Mouse (Mus musculus): ENCODE measurements around the gene Lyrm7. TPM values are rescaled to one million over a fixed set of nuclear protein-coding genes. Genes with fewer than 3 reads are reported as not detected.

Gene Lyrm7
- polyA plus RNA-seq, 2 experiments: 8.2 to 10.8 TPM

DNA sequence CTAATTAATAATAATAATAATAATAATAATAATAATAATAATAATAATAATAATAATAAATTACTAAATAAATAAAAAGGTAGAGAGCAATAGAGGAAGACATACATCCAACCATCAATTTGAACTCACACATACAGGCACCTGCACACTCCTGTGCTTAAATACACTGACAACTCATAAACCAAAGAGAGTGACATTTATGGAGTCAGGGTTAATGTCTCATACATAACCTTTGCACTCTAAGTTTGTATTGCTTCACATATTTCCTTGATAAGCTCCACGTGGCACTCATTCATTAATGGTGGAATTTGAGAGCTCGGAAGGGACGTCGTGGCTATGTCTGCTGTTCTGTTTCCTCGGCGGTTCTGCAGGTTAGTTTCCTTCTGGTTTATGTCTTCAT, 58.1 kb downstream of the Lyrm7 start:
- Histone ChIP-seq H3K27me3 (ENCODE audit: control insufficient read depth, insufficient read depth, low read length) (no peaks in the 10 kb centered on the region), H3K9me3 (ENCODE audit: control insufficient read depth, low read length) (no peaks in the 10 kb centered on the region), H3K27ac (replicated peaks; ENCODE audit: low read depth, low read length) (no peak overlapping the region), H3K4me1 (ENCODE audit: control insufficient read depth, insufficient read depth, low read length) (no peaks in the 10 kb centered on the region), H3K9ac (ENCODE audit: low read depth, low read length, severe bottlenecking) (no peak overlapping the region), H3K36me3 (ENCODE audit: control insufficient read depth, insufficient read depth, low read length) (no peaks in the 10 kb centered on the region), H3K4me2 (replicated peaks; ENCODE audit: low read depth, low read length, severe bottlenecking) (no peak overlapping the region), H3K4me3 (replicated peaks; ENCODE audit: low read length) (no peak overlapping the region)
- no peak for ATAC-seq (ENCODE audit: low FRiP score, low read depth)
- no peak for DNase-seq (ENCODE audit: low spot score)
- 40% methylated on average over 6 of the region's 6 CpGs for WGBS
- TF ChIP-seq POLR2A (IDR thresholded peaks at IDR 0.05; ENCODE audit: borderline replicate concordance, extremely low read depth, insufficient read depth, insufficient read length): no peak

DNA sequence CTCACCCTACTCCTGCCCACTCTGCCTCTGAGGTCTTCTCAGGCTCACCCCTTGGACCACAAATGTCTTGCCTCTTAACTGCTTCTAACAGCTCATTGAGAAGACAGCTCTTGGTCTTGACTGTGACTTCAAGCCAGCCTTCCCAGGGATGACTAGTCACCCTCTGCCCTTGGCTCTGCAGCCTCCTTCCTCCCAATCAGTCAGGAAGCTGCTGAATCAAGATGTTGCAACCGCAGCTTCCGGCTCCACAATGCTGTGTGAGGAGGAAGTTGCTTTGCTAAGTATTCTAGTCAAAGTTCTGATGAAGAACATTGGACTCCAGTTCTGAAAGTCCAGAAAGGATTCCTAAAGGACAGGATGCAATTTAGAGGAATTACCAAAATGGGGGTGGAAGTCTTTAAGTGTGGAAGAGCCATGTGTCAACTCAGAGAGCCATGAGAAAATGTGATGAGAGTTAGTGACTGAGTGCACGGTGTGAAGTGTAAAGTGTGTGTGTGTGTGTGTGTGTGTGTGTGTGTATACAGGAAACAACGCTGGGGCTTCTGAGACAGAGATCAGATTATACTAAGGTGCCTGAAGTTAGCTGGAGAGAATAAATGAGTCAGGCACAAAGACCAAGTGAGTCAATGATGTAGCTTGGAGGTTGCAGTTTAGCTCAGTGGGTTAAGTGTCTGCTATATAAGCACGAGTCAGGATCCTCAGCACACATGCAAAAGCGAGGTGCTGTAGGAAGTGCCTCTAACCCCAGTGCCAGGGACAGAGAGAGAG, 58.7 kb downstream of the Lyrm7 start:
- Histone ChIP-seq H3K4me3 (replicated peaks; ENCODE audit: low read length) (no peak overlapping the region), H3K27me3 (ENCODE audit: control insufficient read depth, insufficient read depth, low read length) (no peaks in the 10 kb centered on the region), H3K9ac (ENCODE audit: low read depth, low read length, severe bottlenecking) (no peak overlapping the region), H3K9me3 (ENCODE audit: control insufficient read depth, low read length) (no peaks in the 10 kb centered on the region), H3K36me3 (ENCODE audit: control insufficient read depth, insufficient read depth, low read length) (no peaks in the 10 kb centered on the region), H3K4me1 (ENCODE audit: control insufficient read depth, insufficient read depth, low read length) (no peaks in the 10 kb centered on the region), H3K27ac (replicated peaks; ENCODE audit: low read depth, low read length) (no peak overlapping the region), H3K4me2 (replicated peaks; ENCODE audit: low read depth, low read length, severe bottlenecking) (no peak overlapping the region)
- DNase-seq (ENCODE audit: low spot score) (peak; percentile 11), ATAC-seq (ENCODE audit: low FRiP score, low read depth) (no peak)
- TF ChIP-seq POLR2A (IDR thresholded peaks at IDR 0.05; ENCODE audit: borderline replicate concordance, extremely low read depth, insufficient read depth, insufficient read length): no peak
- 74% methylated on average over 6 of the region's 6 CpGs for WGBS

DNA sequence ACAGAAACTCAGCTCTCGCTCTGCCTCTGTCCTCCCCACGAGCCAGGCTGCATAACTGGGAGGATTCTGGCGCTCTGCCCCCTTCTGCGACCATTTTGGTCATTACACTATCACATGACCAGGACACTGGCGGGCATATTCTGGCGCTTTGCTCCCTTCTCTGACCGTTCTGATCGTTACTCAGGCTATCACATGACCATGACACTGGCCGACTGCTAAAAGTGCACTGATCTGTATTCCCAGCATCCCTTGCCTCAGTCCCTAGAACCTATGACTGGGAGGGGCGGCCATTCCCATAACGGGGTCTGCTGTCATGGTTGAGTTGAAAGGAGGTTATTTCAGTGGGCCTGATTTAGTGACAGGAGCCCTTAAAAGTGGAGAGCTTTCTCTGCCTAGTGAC, 64.2 kb downstream of the Lyrm7 start:
- H3K9ac ChIP-seq (ENCODE audit: low read depth, low read length, severe bottlenecking): no peak overlapping the region
- ATAC-seq (ENCODE audit: low FRiP score, low read depth): no peak
- H3K36me3 ChIP-seq (ENCODE audit: control insufficient read depth, insufficient read depth, low read length): no peaks in the 10 kb centered on the region
- no peaks in the 10 kb centered on the region for H3K27me3 ChIP-seq (ENCODE audit: control insufficient read depth, insufficient read depth, low read length)
- no peak overlapping the region for H3K27ac ChIP-seq (replicated peaks; ENCODE audit: low read depth, low read length)
- no peaks in the 10 kb centered on the region for H3K4me1 ChIP-seq (ENCODE audit: control insufficient read depth, insufficient read depth, low read length)
- H3K4me2 ChIP-seq (replicated peaks; ENCODE audit: low read depth, low read length, severe bottlenecking): no peak overlapping the region
- 80% methylated on average over 11 of the region's 11 CpGs for WGBS
- no peak for TF ChIP-seq POLR2A (IDR thresholded peaks at IDR 0.05; ENCODE audit: borderline replicate concordance, extremely low read depth, insufficient read depth, insufficient read length)
- no peak overlapping the region for H3K4me3 ChIP-seq (replicated peaks; ENCODE audit: low read length)
- no peaks in the 10 kb centered on the region for H3K9me3 ChIP-seq (ENCODE audit: control insufficient read depth, low read length)
- DNase-seq (ENCODE audit: low spot score): no peak

DNA sequence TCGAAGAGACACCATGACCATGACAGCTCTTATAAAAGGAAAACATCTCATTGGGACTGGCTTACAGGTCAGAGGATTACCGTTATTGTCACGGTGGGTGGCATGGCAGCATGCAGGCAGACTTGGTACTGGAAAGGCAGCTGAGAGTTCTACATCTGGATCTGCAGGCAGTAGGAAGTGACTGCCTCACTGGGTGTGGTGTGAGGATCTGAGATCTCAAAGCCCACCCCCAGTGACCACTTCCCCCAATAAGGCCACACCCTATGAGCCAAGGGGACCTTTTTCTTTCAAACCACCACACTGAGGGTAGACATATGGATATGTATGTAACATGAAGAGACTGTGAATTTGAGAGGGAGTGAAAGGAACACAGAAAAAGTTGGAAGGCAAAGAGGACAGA, 66.0 kb downstream of the Lyrm7 start:
- DNase-seq (ENCODE audit: low spot score) (no peak), ATAC-seq (ENCODE audit: low FRiP score, low read depth) (no peak)
- 85% methylated on average over 3 of the region's 3 CpGs for WGBS
- TF ChIP-seq POLR2A (IDR thresholded peaks at IDR 0.05; ENCODE audit: borderline replicate concordance, extremely low read depth, insufficient read depth, insufficient read length): no peak
- Histone ChIP-seq H3K9me3 (ENCODE audit: control insufficient read depth, low read length) (no peaks in the 10 kb centered on the region), H3K27me3 (ENCODE audit: control insufficient read depth, insufficient read depth, low read length) (no peaks in the 10 kb centered on the region), H3K4me1 (ENCODE audit: control insufficient read depth, insufficient read depth, low read length) (no peaks in the 10 kb centered on the region), H3K4me3 (replicated peaks; ENCODE audit: low read length) (no peak overlapping the region), H3K9ac (ENCODE audit: low read depth, low read length, severe bottlenecking) (no peak overlapping the region), H3K27ac (replicated peaks; ENCODE audit: low read depth, low read length) (no peak overlapping the region), H3K4me2 (replicated peaks; ENCODE audit: low read depth, low read length, severe bottlenecking) (no peak overlapping the region), H3K36me3 (ENCODE audit: control insufficient read depth, insufficient read depth, low read length) (no peaks in the 10 kb centered on the region)

DNA sequence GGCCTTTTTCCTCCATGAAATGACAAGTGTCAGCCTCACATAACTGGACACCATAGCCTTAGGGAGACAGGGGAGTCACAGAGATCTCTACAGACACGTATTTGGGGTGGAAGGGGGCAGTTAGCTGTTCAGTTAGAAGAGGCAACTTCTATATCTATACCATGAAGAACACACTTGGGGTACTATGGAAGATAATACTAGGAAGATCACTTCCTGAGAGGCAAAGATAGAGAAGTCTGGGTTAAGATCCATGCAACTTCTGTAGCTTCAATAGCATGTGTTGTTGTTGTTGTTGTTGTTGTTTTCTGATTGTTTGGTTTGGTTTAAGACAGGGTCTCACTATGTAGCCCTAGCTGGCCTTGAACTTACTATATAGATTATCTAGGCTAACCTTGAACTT, 67.5 kb downstream of the Lyrm7 start:
- WGBS: 76% methylated on average over 1 of the region's 1 CpGs
- DNase-seq (ENCODE audit: low spot score) (no peak), ATAC-seq (ENCODE audit: low FRiP score, low read depth) (no peak)
- H3K4me3 ChIP-seq (replicated peaks; ENCODE audit: low read length): no peak overlapping the region
- no peaks in the 10 kb centered on the region for H3K4me1 ChIP-seq (ENCODE audit: control insufficient read depth, insufficient read depth, low read length)
- no peak overlapping the region for H3K9ac ChIP-seq (ENCODE audit: low read depth, low read length, severe bottlenecking)
- H3K27me3 ChIP-seq (ENCODE audit: control insufficient read depth, insufficient read depth, low read length): no peaks in the 10 kb centered on the region
- H3K27ac ChIP-seq (replicated peaks; ENCODE audit: low read depth, low read length): no peak overlapping the region
- H3K36me3 ChIP-seq (ENCODE audit: control insufficient read depth, insufficient read depth, low read length): no peaks in the 10 kb centered on the region
- TF ChIP-seq POLR2A (IDR thresholded peaks at IDR 0.05; ENCODE audit: borderline replicate concordance, extremely low read depth, insufficient read depth, insufficient read length): no peak
- no peak overlapping the region for H3K4me2 ChIP-seq (replicated peaks; ENCODE audit: low read depth, low read length, severe bottlenecking)
- no peaks in the 10 kb centered on the region for H3K9me3 ChIP-seq (ENCODE audit: control insufficient read depth, low read length)

Measured in limb, embryonic 14.5 days (tissue).